Mouse (Mus musculus): ENCODE data around the gene Nelfa.
A peak's percentile ranks its signal among the peaks of the same experiment; 100 is the strongest.

Nelfa gene

DNA sequence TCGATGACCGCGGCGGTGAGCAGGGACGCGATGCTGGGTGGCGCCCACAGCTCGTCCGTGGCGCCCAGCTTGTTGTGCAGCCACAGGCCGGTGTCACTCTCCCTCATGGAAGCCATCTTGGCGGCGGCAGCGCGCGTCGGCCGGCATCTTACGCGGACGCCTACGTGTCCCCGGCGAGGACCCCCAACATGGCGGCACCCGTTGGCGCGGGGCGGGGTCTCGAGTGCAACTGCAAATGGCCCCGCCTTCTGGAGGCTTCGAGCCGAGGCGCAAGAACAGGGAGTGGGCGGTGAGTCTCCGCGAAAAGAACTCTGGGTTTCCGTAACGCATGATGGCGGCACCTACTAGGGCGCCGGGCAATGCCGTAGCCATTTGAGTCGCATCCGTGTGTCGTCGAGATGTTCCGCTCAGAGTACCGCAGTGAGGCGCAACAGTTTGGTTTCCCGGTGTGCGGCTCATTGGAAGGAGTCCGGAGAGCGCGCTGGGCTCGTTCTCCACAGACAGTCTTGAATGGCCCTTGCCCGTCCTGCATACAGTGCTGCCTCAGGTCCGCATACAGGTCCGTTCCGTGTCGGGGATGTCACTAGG lies at the start of gene Nelfa:
Nelfa (minus strand) TSS at position 294 of the 588 bp plus-strand sequence.
- DNase-seq (ENCODE audit: low read depth, low spot score), result peak; percentile 97

DNA sequence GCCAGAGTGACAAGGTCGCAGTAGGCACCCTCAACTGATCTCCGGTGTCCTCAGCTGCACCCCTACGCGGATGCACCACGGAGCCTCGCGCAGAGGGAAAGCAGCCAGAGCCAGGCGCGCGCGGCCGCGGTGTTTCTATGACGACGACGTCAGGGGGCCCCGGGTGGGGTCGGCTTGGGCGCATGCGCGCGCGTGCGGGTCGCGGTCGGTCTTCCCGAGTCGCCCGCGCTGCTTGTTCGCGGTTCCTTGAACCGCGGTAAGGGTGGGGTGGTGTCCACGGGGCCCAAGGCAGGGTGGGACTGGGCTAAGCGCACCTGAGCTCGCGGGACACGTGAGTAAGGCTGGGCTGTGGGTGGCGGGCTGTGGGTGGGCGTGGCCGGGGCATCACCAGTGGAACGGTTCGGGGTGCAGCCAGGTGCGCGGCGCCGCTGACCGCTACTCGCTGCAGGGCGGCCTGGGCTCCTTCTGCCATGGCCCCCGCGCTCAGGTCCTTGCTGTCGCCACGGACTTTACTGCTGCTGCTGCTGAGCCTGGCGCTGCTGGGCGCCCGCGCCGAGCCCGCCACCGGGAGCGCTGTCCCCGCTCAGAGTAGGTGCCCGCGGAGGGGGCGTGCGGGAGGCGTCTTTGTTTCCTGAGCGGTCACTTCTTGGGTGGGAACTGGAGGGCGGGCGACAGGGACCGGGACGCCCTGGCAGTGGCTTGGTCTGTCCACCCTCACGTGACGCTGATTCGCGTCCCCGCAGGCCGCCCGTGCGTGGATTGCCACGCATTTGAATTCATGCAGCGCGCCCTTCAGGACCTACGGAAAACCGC lies 47.3 kb upstream of the Nelfa start, which contains the start of gene Gm1673:
Gm1673 (plus strand) TSS at position 125 of the 813 bp plus-strand sequence.
- peak; percentile 76 for DNase-seq (ENCODE audit: low read depth, low spot score)

GRCm38 (mm10) chr5:33982731-33983259 lies 46.6 kb upstream of the Nelfa start:
- no peak for DNase-seq (ENCODE audit: low read depth, low spot score)

DNA sequence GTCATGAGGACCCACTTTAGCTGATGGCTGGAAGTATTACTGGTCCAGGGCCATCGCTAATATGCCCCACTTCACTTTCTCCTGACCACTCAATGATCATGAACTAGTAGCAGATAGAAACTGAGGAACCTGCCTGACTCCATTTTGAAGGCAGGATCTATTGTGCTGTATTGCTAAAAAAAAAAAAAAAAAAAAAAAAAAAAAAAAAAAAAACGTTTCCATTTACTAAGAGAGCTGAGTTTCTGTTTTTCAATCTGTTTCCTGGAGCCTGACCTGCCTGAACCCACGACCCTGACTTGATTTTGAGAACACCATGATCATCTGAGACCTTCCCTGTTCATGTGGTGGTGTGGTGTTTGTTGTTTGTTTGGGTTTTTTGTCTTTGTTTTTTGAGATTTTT lies 40.1 kb upstream of the Nelfa start:
- no peak for DNase-seq (ENCODE audit: low read depth, low spot score)

DNA sequence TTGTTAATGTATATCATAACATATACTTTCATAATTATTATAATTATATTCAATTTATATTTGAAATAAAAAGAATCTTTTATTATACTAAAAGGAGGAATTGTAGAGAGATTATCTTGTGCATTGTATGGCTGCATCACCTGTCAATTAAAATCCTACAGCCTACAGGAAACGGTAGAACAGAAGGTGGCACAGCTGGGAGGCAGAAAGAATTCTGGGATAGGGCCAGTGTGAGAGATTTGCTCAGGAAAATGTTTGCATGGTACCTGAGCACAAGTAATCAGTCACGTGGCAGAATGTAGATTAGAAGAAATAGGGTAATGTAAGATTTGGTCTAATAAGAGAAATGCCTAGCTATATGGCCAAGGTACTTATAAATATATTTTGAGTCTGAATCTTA lies 38.5 kb upstream of the Nelfa start:
- DNase-seq (ENCODE audit: low read depth, low spot score), result no peak

DNA sequence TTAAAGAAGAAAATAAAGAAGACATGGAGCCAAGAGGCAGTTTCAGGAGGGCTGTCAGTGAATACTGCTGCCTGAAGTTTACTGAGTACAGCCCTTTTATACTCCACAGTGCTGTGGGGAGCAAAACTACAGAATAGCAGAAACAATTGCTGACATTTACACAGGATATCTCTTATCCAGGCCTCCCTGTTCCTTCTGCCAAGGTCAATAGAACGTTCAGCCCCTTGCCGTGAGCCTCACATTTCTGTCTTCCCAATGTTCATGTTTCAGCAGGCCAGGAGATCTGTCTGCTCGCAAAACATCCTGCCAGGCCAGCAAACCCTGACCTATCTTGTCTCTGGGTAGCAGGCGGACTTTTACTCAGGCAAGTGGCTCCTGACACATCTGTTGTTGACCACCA lies 23.2 kb upstream of the Nelfa start:
- no peak for DNase-seq (ENCODE audit: low read depth, low spot score)

- no peak for DNase-seq (ENCODE audit: low read depth, low spot score)
Observed at GRCm38 (mm10) chr5:33955868-33956267, 19.7 kb upstream of the Nelfa start.

GRCm38 (mm10) chr5:33954354-33954753 lies 18.1 kb upstream of the Nelfa start:
- peak; percentile 37 for DNase-seq (ENCODE audit: low read depth, low spot score)

DNA sequence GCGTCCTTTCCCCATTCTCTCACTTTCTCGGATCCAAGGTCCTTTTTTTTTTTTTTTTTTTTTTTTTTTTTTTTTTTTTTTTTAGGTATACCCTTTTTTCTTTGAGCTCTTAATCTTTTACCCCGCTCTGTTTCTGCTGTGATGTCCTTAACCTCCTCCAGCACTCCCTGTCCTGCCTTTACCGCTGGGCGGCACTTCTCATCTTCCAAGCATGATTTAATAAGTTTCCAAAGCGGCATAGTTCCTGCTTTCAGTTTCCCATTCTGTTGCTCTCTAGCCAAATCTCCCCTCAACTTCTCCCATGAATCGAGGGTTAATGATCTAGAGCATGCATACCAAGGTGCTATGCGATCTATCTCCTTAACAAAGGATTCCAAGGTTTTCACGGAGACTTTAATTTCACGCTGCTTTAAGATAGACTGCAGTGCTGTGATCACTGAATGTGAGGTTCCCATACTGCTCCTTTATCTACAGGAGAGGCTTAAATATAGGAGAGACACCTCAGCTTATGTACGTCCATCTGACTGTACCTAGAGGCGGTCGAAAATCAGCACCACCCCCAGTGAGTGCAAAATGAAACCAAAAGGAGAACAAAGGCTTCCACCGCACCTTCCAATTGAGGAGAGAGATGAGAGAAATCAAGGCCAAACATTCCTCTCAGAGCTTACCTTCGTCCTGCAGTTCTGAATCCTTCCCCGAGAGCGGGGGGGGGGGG lies 17.4 kb upstream of the Nelfa start:
- no peak for DNase-seq (ENCODE audit: low read depth, low spot score)

- no peak for DNase-seq (ENCODE audit: low read depth, low spot score)
Observed at GRCm38 (mm10) chr5:33948314-33948713, 12.1 kb upstream of the Nelfa start.

GRCm38 (mm10) chr5:33947035-33947434 lies 10.8 kb upstream of the Nelfa start:
- peak; percentile 24 for DNase-seq (ENCODE audit: low read depth, low spot score)

- DNase-seq (ENCODE audit: low read depth, low spot score), result no peak
Observed at GRCm38 (mm10) chr5:33938448-33938847, 2.2 kb upstream of the Nelfa start.

GRCm38 (mm10) chr5:33937230-33937629 lies 1.0 kb upstream of the Nelfa start:
- no peak for DNase-seq (ENCODE audit: low read depth, low spot score)

DNA sequence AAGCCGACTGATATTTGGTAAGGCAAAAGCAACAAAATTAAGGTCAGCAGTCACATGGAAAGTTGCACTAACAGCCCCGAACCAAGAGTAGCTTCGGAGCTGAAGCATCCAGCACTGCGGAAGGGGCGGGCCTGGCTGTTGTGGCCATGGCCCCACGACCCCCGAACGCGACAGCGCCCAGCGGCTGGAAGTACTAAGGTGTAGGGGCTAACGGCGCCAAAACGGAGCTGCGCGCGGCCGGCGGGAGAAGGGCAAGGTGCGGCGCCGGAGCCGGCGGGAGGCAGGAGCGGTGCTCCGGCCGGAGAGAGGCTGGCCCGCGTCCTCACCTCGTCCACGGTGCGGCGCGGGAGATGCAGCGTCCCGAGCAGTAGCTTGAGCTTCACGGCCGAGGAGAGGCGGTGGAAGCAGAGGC lies 507 bp downstream of the Nelfa start:
- DNase-seq (ENCODE audit: low read depth, low spot score), result peak; percentile 41

- DNase-seq (ENCODE audit: low read depth, low spot score), result no peak
Observed at GRCm38 (mm10) chr5:33934877-33935276, 1.3 kb downstream of the Nelfa start.

GRCm38 (mm10) chr5:33934081-33934480 lies 2.1 kb downstream of the Nelfa start:
- no peak for DNase-seq (ENCODE audit: low read depth, low spot score)

DNA sequence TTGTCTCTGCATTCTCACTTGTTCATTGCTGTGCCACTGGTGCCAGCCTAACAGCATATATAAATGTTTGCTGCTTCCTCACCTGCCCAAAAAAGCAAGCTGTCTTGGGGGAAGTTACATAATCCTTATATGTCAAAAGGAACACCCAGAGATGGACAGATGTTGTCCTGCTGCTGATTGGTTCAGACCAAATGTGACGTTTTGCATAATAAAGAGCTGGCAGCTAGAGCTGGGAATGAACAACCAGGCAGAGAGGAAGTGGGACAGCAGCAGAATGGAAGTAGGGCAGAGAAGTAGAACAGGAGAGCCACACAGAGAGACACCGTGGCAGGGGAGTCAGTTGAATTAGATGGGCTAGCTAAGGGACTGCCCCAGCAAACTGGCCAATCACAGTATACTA lies 3.8 kb downstream of the Nelfa start:
- peak; percentile 20 for DNase-seq (ENCODE audit: low read depth, low spot score)

GRCm38 (mm10) chr5:33926170-33926569 lies 10.0 kb downstream of the Nelfa start:
- no peak for DNase-seq (ENCODE audit: low read depth, low spot score)

GRCm38 (mm10) chr5:33922566-33922965 lies 13.6 kb downstream of the Nelfa start:
- DNase-seq (ENCODE audit: low read depth, low spot score), result peak; percentile 79

DNA sequence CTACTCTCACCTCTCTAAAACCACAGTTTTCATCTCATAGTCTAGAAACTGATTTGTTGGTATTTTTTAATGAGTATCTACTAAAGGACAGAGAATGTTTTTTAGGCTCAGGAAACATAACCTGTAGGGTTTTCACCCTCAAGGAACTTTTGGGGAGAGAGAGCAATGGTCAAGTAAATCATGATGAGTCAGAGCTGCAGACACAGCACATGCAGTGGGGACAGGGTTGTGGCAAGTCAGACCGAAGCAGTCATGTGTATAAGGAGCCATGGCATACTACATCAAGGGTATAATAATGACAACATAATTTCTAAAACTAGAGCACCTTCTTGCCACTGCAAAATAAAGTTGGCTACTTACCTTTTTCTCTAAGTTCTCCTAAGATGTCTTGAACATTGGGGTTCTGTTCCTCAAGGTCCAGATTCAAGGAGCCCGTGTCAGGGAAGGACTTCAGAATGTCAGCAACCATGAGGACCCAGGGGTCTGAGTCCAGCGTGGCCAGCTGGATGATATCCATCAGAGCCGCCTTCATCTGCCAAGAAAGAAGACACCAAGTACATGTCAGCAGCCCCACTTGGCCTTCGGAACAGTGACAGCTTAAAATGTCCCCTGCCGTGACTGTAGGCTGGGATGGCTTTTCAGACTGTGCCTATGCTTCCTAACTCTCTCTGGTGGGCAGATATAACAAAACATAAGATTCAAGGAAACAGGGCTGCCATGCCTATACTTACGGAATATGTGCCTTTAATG lies 14.6 kb downstream of the Nelfa start:
- no peak for DNase-seq (ENCODE audit: low read depth, low spot score)

- DNase-seq (ENCODE audit: low read depth, low spot score), result no peak
Observed at GRCm38 (mm10) chr5:33920924-33921323, 15.3 kb downstream of the Nelfa start.

DNA sequence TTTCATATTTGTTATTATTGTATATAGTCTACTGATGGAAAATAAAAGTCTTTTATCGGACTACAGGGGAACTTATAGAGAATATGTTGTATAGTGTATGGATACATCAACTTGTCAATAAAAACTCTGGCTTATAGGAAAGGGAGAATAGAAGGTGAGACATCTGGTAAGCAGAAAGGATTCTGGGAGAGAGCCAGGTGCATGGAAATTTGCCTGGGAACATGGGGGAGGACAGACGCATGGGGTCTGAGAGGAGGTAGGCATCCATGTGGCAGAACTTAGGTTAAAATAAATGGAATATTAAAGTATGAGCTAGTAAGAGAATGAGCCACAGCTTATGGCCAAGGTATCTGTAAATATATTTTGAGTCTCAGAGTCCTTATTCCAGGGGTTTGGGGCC lies 16.2 kb downstream of the Nelfa start:
- no peak for DNase-seq (ENCODE audit: low read depth, low spot score)

Data from ES-CJ7 (cell line).